Mouse (Mus musculus) MEL (cell line): ENCODE results near the gene Rnasel. TPM values are rescaled to one million over a fixed set of nuclear protein-coding genes. Genes with fewer than 3 reads are reported as not detected.
A peak's percentile ranks its signal among the peaks of the same experiment; 100 is the strongest.

Source experiments
- DNase-seq: peaks from one replicate; pipeline ENCODE4 v3.0.0; 2011; ENCODE audit warnings: low read depth, low spot score
- H3K27ac ChIP-seq: 2 replicates; pipeline ENCODE4 v1.5.1; 2012; ENCODE audit warnings: low read depth, mild to moderate bottlenecking, control low read depth, low read length, moderate library complexity; ENCODE audit not compliant: control insufficient read depth
- H3K27me3 ChIP-seq, 2 experiments: fragments of 150-350 bp in 1 of 2; sonication (generic) in 1 of 2; 2 replicates each; pipeline ENCODE4 v1.6.1; 2012; ENCODE audit warnings: low read length in 2 of 2, mild to moderate bottlenecking in 2 of 2, improper control_type of control experiment in 1 of 2, moderate library complexity in 1 of 2; ENCODE audit not compliant: insufficient read depth in 2 of 2, control insufficient read depth in 1 of 2
- H3K36me3 ChIP-seq, 2 experiments: 2 replicates each; pipeline ENCODE4 v1.6.1; 2012 to 2014; ENCODE audit warnings: low read length in 2 of 2, improper control_type of control experiment in 1 of 2, inconsistent platforms in 1 of 2, mild to moderate bottlenecking in 1 of 2; ENCODE audit not compliant: insufficient read depth in 2 of 2, control insufficient read depth in 1 of 2
- H3K4me1 ChIP-seq, 2 experiments: fragments of 150-350 bp in 1 of 2; sonication (generic) in 1 of 2; 2 replicates each; pipeline ENCODE4 v1.6.1; 2012; ENCODE audit warnings: low read length in 2 of 2, improper control_type of control experiment in 1 of 2, mild to moderate bottlenecking in 1 of 2; ENCODE audit not compliant: insufficient read depth in 2 of 2, control insufficient read depth in 1 of 2
- H3K4me3 ChIP-seq, 2 experiments: fragments of 150-350 bp in 1 of 2; sonication (generic) in 1 of 2; 2 replicates each; pipeline ENCODE4 v1.5.1; 2012; ENCODE audit warnings: low read depth in 2 of 2, low read length in 2 of 2, mild to moderate bottlenecking in 2 of 2, moderate library complexity in 2 of 2, control low read depth in 1 of 2, improper control_type of control experiment in 1 of 2; ENCODE audit not compliant: control insufficient read depth in 1 of 2, insufficient read depth in 1 of 2
- H3K79me2 ChIP-seq: 2 replicates; pipeline ENCODE4 v1.6.1; 2012; ENCODE audit warnings: mild to moderate bottlenecking, low read length, moderate library complexity; ENCODE audit not compliant: control insufficient read depth, poor library complexity, insufficient read depth
- H3K9ac ChIP-seq: 2 replicates; pipeline ENCODE4 v1.6.1; 2012; ENCODE audit warnings: low read depth, mild to moderate bottlenecking, control low read depth, low read length, moderate library complexity; ENCODE audit not compliant: control insufficient read depth, poor library complexity, severe bottlenecking
- H3K9me3 ChIP-seq: fragments of 150-350 bp; sonication (generic); replicated peaks from 2 replicates; pipeline ENCODE4 v1.6.1; 2012; ENCODE audit warnings: mild to moderate bottlenecking, low read length, improper control_type of control experiment, moderate library complexity; ENCODE audit not compliant: insufficient read depth
- BHLHE40 ChIP-seq: IDR thresholded peaks from 2 replicates; pipeline ENCODE4 v1.6.1; 2012; ENCODE audit warnings: low read depth, mild to moderate bottlenecking, inconsistent platforms, low read length, improper control_type of control experiment, borderline replicate concordance
- CHD1 ChIP-seq: IDR thresholded peaks from 2 replicates; pipeline ENCODE4 v1.6.1; 2012; ENCODE audit warnings: low read depth, mild to moderate bottlenecking, inconsistent platforms, low read length, improper control_type of control experiment
- CHD2 ChIP-seq: IDR thresholded peaks from 2 replicates; pipeline ENCODE4 v1.6.1; 2011; ENCODE audit warnings: low read length, improper control_type of control experiment
- CTCF ChIP-seq, 3 experiments: IDR thresholded peaks in 2 of 3; conservative IDR thresholded peaks in 1 of 3; 2 replicates each; pipeline ENCODE4 v1.5.1; 2011 to 2012; ENCODE audit warnings: low read length in 3 of 3, low read depth in 2 of 3, mild to moderate bottlenecking in 2 of 3, improper control_type of control experiment in 1 of 3, inconsistent platforms in 1 of 3, mixed read lengths in 1 of 3, moderate library complexity in 1 of 3; ENCODE audit not compliant: control insufficient read depth in 1 of 3, insufficient read depth in 1 of 3, poor library complexity in 1 of 3, severe bottlenecking in 1 of 3
- E2F4 ChIP-seq: IDR thresholded peaks from 2 replicates; pipeline ENCODE4 v1.6.1; 2011; ENCODE audit warnings: low read depth, low read length, improper control_type of control experiment, borderline replicate concordance
- ELF1 ChIP-seq: IDR thresholded peaks from 2 replicates; pipeline ENCODE4 v1.6.1; 2014; ENCODE audit warnings: low read depth, mild to moderate bottlenecking, inconsistent platforms, low read length, improper control_type of control experiment, moderate library complexity
- EP300 ChIP-seq, 2 experiments: IDR thresholded peaks; 2 replicates each; pipeline ENCODE4 v1.6.1; 2011; ENCODE audit warnings: improper control_type of control experiment in 2 of 2, low read length in 2 of 2, low read depth in 1 of 2, mild to moderate bottlenecking in 1 of 2
- ETS1 ChIP-seq: IDR thresholded peaks from 2 replicates; pipeline ENCODE4 v1.6.1; 2012; ENCODE audit warnings: low read depth, mild to moderate bottlenecking, inconsistent platforms, low read length, improper control_type of control experiment, moderate library complexity
- GABPA ChIP-seq: IDR thresholded peaks from 2 replicates; pipeline ENCODE4 v1.6.1; 2012; ENCODE audit warnings: low read depth, mild to moderate bottlenecking, inconsistent platforms, low read length, improper control_type of control experiment, moderate library complexity
- HCFC1 ChIP-seq: IDR thresholded peaks from 2 replicates; pipeline ENCODE4 v1.6.1; 2012; ENCODE audit warnings: low read depth, mild to moderate bottlenecking, inconsistent platforms, low read length, improper control_type of control experiment, moderate library complexity
- JUND ChIP-seq: IDR thresholded peaks from 2 replicates; pipeline ENCODE4 v1.6.1; 2011; ENCODE audit warnings: low read depth, mild to moderate bottlenecking, improper control_type of control experiment, low read length
- KAT2A ChIP-seq: conservative IDR thresholded peaks from 2 replicates; pipeline ENCODE4 v1.6.1; 2012; ENCODE audit warnings: low read depth, low read length, improper control_type of control experiment, inconsistent platforms
- MAFK ChIP-seq: IDR thresholded peaks from 2 replicates; pipeline ENCODE4 v1.6.1; 2011; ENCODE audit warnings: low read depth, mild to moderate bottlenecking, low read length, improper control_type of control experiment, borderline replicate concordance
- MAZ ChIP-seq: IDR thresholded peaks from 2 replicates; pipeline ENCODE4 v1.6.1; 2012; ENCODE audit warnings: low read depth, mild to moderate bottlenecking, inconsistent platforms, low read length, improper control_type of control experiment
- MEF2A ChIP-seq: IDR thresholded peaks from 2 replicates; pipeline ENCODE4 v1.6.1; 2014; ENCODE audit warnings: low read depth, mild to moderate bottlenecking, inconsistent platforms, low read length, improper control_type of control experiment; ENCODE audit not compliant: poor library complexity, insufficient replicate concordance, severe bottlenecking; ENCODE audit errors: extremely low read depth
- MXI1 ChIP-seq: IDR thresholded peaks from 2 replicates; pipeline ENCODE4 v1.6.1; 2011; ENCODE audit warnings: mild to moderate bottlenecking, low read depth, low read length, improper control_type of control experiment
- MYB ChIP-seq: IDR thresholded peaks from 2 replicates; pipeline ENCODE4 v1.6.1; 2011; ENCODE audit warnings: mild to moderate bottlenecking, low read depth, low read length, improper control_type of control experiment
- MYC ChIP-seq: IDR thresholded peaks from 2 replicates; pipeline ENCODE4 v1.6.1; 2011; ENCODE audit warnings: low read depth, mild to moderate bottlenecking, low read length, improper control_type of control experiment, moderate library complexity
- POLR2AphosphoS2 ChIP-seq: IDR thresholded peaks from 2 replicates; pipeline ENCODE4 v1.6.1; 2011; ENCODE audit warnings: low read length, improper control_type of control experiment
- POLR2AphosphoS5 ChIP-seq: IDR thresholded peaks from 2 replicates; pipeline ENCODE4 v1.6.1; 2012; ENCODE audit warnings: low read depth, borderline replicate concordance, mild to moderate bottlenecking, inconsistent platforms, low read length, moderate library complexity, mixed read lengths
- RAD21 ChIP-seq: IDR thresholded peaks from 2 replicates; pipeline ENCODE4 v1.6.1; 2011; ENCODE audit warnings: mild to moderate bottlenecking, low read depth, low read length, improper control_type of control experiment
- RCOR1 ChIP-seq: IDR thresholded peaks from 2 replicates; pipeline ENCODE4 v1.6.1; 2012; ENCODE audit warnings: low read depth, mild to moderate bottlenecking, inconsistent platforms, low read length, improper control_type of control experiment
- SIN3A ChIP-seq: IDR thresholded peaks from 2 replicates; pipeline ENCODE4 v1.6.1; 2012; ENCODE audit warnings: low read length, improper control_type of control experiment, inconsistent platforms
- SMC3 ChIP-seq: IDR thresholded peaks from 2 replicates; pipeline ENCODE4 v1.6.1; 2011; ENCODE audit warnings: low read depth, low read length, improper control_type of control experiment
- TAL1 ChIP-seq: IDR thresholded peaks from 2 replicates; pipeline ENCODE4 v1.6.1; 2012; ENCODE audit warnings: mild to moderate bottlenecking, inconsistent platforms, low read length, moderate library complexity, mixed read lengths
- TBP ChIP-seq: IDR thresholded peaks from 2 replicates; pipeline ENCODE4 v1.8.0; 2011; ENCODE audit warnings: low read depth, low read length, improper control_type of control experiment
- TCF12 ChIP-seq: IDR thresholded peaks from 2 replicates; pipeline ENCODE4 v1.6.1; 2014; ENCODE audit warnings: low read depth, mild to moderate bottlenecking, inconsistent platforms, low read length, improper control_type of control experiment, moderate library complexity
- USF2 ChIP-seq, 2 experiments: IDR thresholded peaks; 2 replicates each; pipeline ENCODE4 v1.6.1; 2011 to 2012; ENCODE audit warnings: improper control_type of control experiment in 2 of 2, low read length in 2 of 2, borderline replicate concordance in 1 of 2, inconsistent platforms in 1 of 2, low read depth in 1 of 2, mild to moderate bottlenecking in 1 of 2; ENCODE audit not compliant: insufficient read depth in 1 of 2
- ZC3H11A ChIP-seq: IDR thresholded peaks from 2 replicates; pipeline ENCODE4 v1.6.1; 2012; ENCODE audit warnings: low read depth, mild to moderate bottlenecking, inconsistent platforms, low read length, improper control_type of control experiment
- ZKSCAN1 ChIP-seq: IDR thresholded peaks from 2 replicates; pipeline ENCODE4 v1.6.1; 2012; ENCODE audit warnings: low read depth, mild to moderate bottlenecking, inconsistent platforms, low read length, improper control_type of control experiment, moderate library complexity
- ZMIZ1 ChIP-seq: IDR thresholded peaks from 2 replicates; pipeline ENCODE4 v1.6.1; 2012; ENCODE audit warnings: low read depth, mild to moderate bottlenecking, inconsistent platforms, low read length, improper control_type of control experiment, moderate library complexity
- ZNF384 ChIP-seq: IDR thresholded peaks from 2 replicates; pipeline ENCODE4 v1.6.1; 2012; ENCODE audit warnings: low read depth, mild to moderate bottlenecking, inconsistent platforms, low read length, improper control_type of control experiment
- polyA plus RNA-seq, 2 experiments: library from polyadenylated mRNA; stranded (reverse) in 1 of 2; unstranded in 1 of 2; fragments of >175 nt in 1 of 2; fragments of >200 nt in 1 of 2; gene quantifications; 2 replicates each; pipeline versions ENCODE4 v1.2.1 to v1.2.4; 2012; ENCODE audit warnings: low replicate concordance in 2 of 2, low read depth in 1 of 2; ENCODE audit not compliant: insufficient read length in 2 of 2, insufficient read depth in 1 of 2, missing spikeins in 1 of 2
- total RNA-seq: library from RNA; depleted of rRNA; stranded (reverse); fragments of 300-350 nt; gene quantifications from 2 replicates; pipeline ENCODE4 v1.2.3, GENCODE M21; 2012; rRNA removed

Rnasel gene
- total RNA-seq (5.2 TPM in 2 replicates), polyA plus RNA-seq (1 to 10 TPM in 1 of 2 experiments, not detected in 1; 8.1 TPM)

DNA sequence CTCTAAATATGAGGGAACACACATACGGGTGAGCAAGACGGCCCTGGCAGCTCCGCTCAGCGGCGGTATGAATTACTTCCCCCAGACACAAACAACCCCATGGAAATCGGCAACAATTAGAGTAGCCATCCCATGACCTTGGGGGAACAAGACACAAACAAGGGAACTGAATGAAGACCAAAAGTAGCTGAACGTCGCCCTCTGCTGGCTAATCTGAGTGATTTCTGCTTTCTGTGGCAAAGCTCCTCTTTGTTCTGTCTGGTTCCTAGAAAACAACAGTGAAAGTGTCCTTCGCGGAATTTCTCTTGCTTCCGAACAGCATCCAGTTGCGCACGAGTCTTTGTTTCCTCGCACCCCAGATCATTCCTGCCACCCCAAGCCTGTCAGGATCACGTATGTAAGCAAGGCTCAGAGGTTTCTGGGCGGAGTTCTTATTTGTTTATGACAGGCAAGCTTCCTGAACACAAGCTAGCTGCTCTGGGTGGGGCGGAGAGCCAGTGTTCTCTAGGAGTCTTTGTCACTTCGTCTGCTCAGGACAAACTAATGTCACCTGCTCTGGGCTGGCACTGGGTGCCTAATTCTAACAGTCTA, at the start of gene Rnasel:
Gene Rnasel, plus strand, starts transcription at position 216 of the 591 bp plus-strand sequence.
- peak; percentile 91 for DNase-seq
- H3K4me1 ChIP-seq, result peaks cover 0 to 17% of the 10 kb centered on the region in 2 experiments; a peak in 2 of 4 replicates
- peak within 1 kb of the TSS; percentile 63 to 69 for H3K4me3 ChIP-seq
- H3K79me2 ChIP-seq, result no peaks in the 10 kb centered on the region; the same call in 1 of the 2 replicates
- peaks cover 0 to 9% of the 10 kb centered on the region in 2 experiments; a peak in 1 of 4 replicates for H3K36me3 ChIP-seq
- peak within 1 kb of the TSS; percentile 61 for H3K9ac ChIP-seq
- peak within 1 kb of the TSS; percentile 49 for H3K27ac ChIP-seq
- no peaks in the 10 kb centered on the region for H3K27me3 ChIP-seq
- H3K9me3 ChIP-seq, result no peaks in the 10 kb centered on the region
- TF ChIP-seq RAD21 (peak; percentile 6; the same call in 1 of the 2 replicates), BHLHE40 (0 out of 2 replicates have a peak, but pooled peaks have one; percentile 30), CTCF (IDR thresholded peaks at IDR 0.05 in 2 of 3, conservative IDR thresholded peaks at IDR 0.05 in 1 of 3; ENCODE audit: control insufficient read depth in 1 of 3, insufficient read depth in 1 of 3, low read depth in 2 of 3, low read length in 3 of 3, poor library complexity in 1 of 3, severe bottlenecking in 1 of 3) (peak; percentile 47 to 71 (median 59)), TAL1 (no peak), HCFC1 (no peak), POLR2AphosphoS2 (no peak), ZC3H11A (no peak), MAZ (peak; percentile 44; the same call in 1 of the 2 replicates), CHD2 (no peak), MYC (0 out of 2 replicates have a peak, but pooled peaks have one; percentile 20), ZKSCAN1 (no peak), ETS1 (peak; percentile 38; the same call in 1 of the 2 replicates), ZMIZ1 (no peak), TBP (0 out of 2 replicates have a peak, but pooled peaks have one; percentile 9), RCOR1 (no peak), MYB (no peak), MXI1 (0 out of 2 replicates have a peak, but pooled peaks have one; percentile 56), CHD1 (no peak), TCF12 (0 out of 2 replicates have a peak, but pooled peaks have one; percentile 21), JUND (no peak), SIN3A (peak; percentile 56; the same call in 1 of the 2 replicates), EP300 (IDR thresholded peaks at IDR 0.05; ENCODE audit: low read depth in 1 of 2, low read length in 2 of 2) (no peak), GABPA (no peak), POLR2AphosphoS5 (no peak), USF2 (IDR thresholded peaks at IDR 0.05; ENCODE audit: borderline replicate concordance in 1 of 2, insufficient read depth in 1 of 2, low read depth in 1 of 2, low read length in 2 of 2) (no peak), SMC3 (peak; percentile 23; the same call in 1 of the 2 replicates), MAFK (no peak), KAT2A (no peak), E2F4 (no peak), ELF1 (no peak), MEF2A (no peak), ZNF384 (no peak)
